Mouse (Mus musculus) stomach, postnatal 0 days (tissue): ENCODE measurements around the gene Tpcn1.

Source experiments
- CTCF ChIP-seq: IDR thresholded peaks from 2 replicates; pipeline ENCODE4 v1.5.1; 2016; ENCODE audit warnings: antibody characterized with exemption, low read depth, mild to moderate bottlenecking, moderate library complexity
- EP300 ChIP-seq: optimal IDR thresholded peaks from 2 replicates; pipeline ENCODE3; 2016; ENCODE audit warnings: antibody characterized with exemption

DNA sequence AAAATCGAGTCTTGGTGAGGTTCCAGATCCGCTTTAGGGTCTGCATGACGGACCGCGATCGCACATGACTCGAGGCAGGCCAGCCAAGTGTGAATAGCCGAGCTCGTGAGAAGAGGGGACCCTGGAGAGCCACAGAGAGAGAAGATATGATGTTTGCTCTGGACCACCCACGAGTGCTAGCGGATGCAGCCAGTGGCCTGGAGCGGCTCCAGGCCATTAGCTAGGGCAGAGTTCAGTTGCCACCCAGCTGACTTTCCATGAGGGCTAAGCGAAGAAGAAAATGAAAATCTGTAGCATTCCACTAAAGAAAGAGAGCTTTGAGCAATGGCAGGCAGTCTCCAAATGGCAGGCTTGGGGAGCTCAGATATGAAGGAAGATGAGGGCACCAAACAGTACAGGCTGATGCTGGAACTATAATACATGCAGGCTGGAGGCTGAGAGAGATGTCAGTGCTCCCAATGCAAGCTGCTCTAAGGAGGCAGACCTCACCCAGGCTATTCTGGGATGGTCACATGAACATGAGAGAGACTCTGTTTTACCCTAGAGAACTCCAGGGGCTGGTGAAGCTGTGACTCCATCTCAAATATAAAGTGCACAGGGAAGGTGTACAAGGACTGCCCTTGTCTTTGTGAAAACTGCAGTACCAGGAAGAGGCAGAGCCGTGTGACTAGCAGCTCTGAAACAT is 17.3 kb downstream of the Tpcn1 start:
- TF ChIP-seq CTCF = no peak
- no peak for TF ChIP-seq EP300
